Mouse (Mus musculus) cortical plate, adult 2 months (tissue): ENCODE data around the gene Hoxa13. TPM values are rescaled to one million over a fixed set of nuclear protein-coding genes. Genes with fewer than 3 reads are reported as not detected.

Experiments used
- H3K27ac ChIP-seq: fragments of 200-500 bp; 2 replicates; pipeline ENCODE4 v1.5.1; 2012; ENCODE audit warnings: low read length, control low read depth, inconsistent platforms; ENCODE audit not compliant: insufficient read depth
- H3K4me1 ChIP-seq: fragments of 200-500 bp; 2 replicates; pipeline ENCODE4 v1.6.1; 2011; ENCODE audit warnings: low read length; ENCODE audit not compliant: control insufficient read depth, insufficient read depth
- H3K4me3 ChIP-seq: fragments of 200-500 bp; 2 replicates; pipeline ENCODE4 v1.5.1; 2011; ENCODE audit warnings: mild to moderate bottlenecking, low read length, control low read depth; ENCODE audit not compliant: insufficient read depth
- CTCF ChIP-seq: fragments of 200-500 bp; IDR thresholded peaks from 2 replicates; pipeline ENCODE4 v1.5.1; 2011; ENCODE audit warnings: mild to moderate bottlenecking, control low read depth, low read length; ENCODE audit not compliant: insufficient read depth; ENCODE audit errors: extremely low read depth
- POLR2A ChIP-seq: fragments of 200-500 bp; IDR thresholded peaks from 2 replicates; pipeline ENCODE4 v1.6.1; 2011; ENCODE audit warnings: mild to moderate bottlenecking, low read length, control low read depth; ENCODE audit not compliant: insufficient read depth; ENCODE audit errors: extremely low read depth
- polyA plus RNA-seq: library from polyadenylated mRNA; depleted of rRNA; stranded (reverse); fragments of >200 nt; gene quantifications from 2 replicates; pipeline ENCODE4 v1.2.3, GENCODE M21; 2012

Gene Hoxa13
- polyA plus RNA-seq, 1 experiment, result not detected

GRCm38 (mm10) chr6:52216691-52217458 lies 43.8 kb downstream of the Hoxa13 start:
- TF ChIP-seq CTCF (no peak), POLR2A (no peak)
- Histone ChIP-seq H3K4me3 (no peak overlapping the region), H3K27ac (no peak overlapping the region), H3K4me1 (no peaks in the 10 kb centered on the region)

- H3K27ac ChIP-seq, result no peak overlapping the region
- no peak overlapping the region for H3K4me3 ChIP-seq
- no peaks in the 10 kb centered on the region for H3K4me1 ChIP-seq
- no peak for TF ChIP-seq CTCF
- TF ChIP-seq POLR2A, result no peak
Observed at GRCm38 (mm10) chr6:52215771-52216535, 44.7 kb downstream of the Hoxa13 start.

GRCm38 (mm10) chr6:52215070-52215469 lies 45.6 kb downstream of the Hoxa13 start:
- H3K4me1 ChIP-seq, result no peaks in the 10 kb centered on the region
- no peak for TF ChIP-seq POLR2A
- no peak for TF ChIP-seq CTCF
- no peak overlapping the region for H3K4me3 ChIP-seq
- H3K27ac ChIP-seq, result no peak overlapping the region

- H3K27ac ChIP-seq, result no peak overlapping the region
- no peaks in the 10 kb centered on the region for H3K4me1 ChIP-seq
- TF ChIP-seq POLR2A, result no peak
- no peak overlapping the region for H3K4me3 ChIP-seq
Observed at GRCm38 (mm10) chr6:52214271-52214670, 46.4 kb downstream of the Hoxa13 start.

GRCm38 (mm10) chr6:52213119-52213986 lies 47.3 kb downstream of the Hoxa13 start, which contains the start of the genes Hoxa3 and Gm28308:
Gene Hoxa3, minus strand, starts transcription at chr6:52213336.
Gene Gm28308, minus strand, starts transcription at chr6:52213339.
- no peak for TF ChIP-seq POLR2A
- no peak for TF ChIP-seq CTCF
- Histone ChIP-seq H3K4me3 (no peak within 1 kb of the TSS), H3K4me1 (no peaks in the 10 kb centered on the region), H3K27ac (no peak within 1 kb of the TSS)

GRCm38 (mm10) chr6:52212556-52213118 lies 48.0 kb downstream of the Hoxa13 start:
- TF ChIP-seq POLR2A (no peak), CTCF (no peak)
- Histone ChIP-seq H3K27ac (no peak overlapping the region), H3K4me3 (no peak overlapping the region), H3K4me1 (no peaks in the 10 kb centered on the region)

- Histone ChIP-seq H3K4me3 (no peak overlapping the region), H3K27ac (no peak overlapping the region), H3K4me1 (no peaks in the 10 kb centered on the region)
- no peak for TF ChIP-seq POLR2A
- TF ChIP-seq CTCF, result no peak
Observed at GRCm38 (mm10) chr6:52211961-52212360, 48.7 kb downstream of the Hoxa13 start.

GRCm38 (mm10) chr6:52211170-52211935 lies 49.3 kb downstream of the Hoxa13 start:
- TF ChIP-seq CTCF (peak; percentile 30; the same call in 1 of the 2 replicates), POLR2A (no peak)
- Histone ChIP-seq H3K4me1 (no peaks in the 10 kb centered on the region), H3K4me3 (no peak overlapping the region), H3K27ac (no peak overlapping the region)

- no peak overlapping the region for H3K4me3 ChIP-seq
- TF ChIP-seq CTCF (no peak), POLR2A (no peak)
- H3K27ac ChIP-seq, result no peak overlapping the region
- H3K4me1 ChIP-seq, result no peaks in the 10 kb centered on the region
Observed at GRCm38 (mm10) chr6:52209685-52210046, 51.0 kb downstream of the Hoxa13 start.
